Mouse (Mus musculus): ENCODE measurements around the gene Inpp5d. TPM values are rescaled to one million over a fixed set of nuclear protein-coding genes. Genes with fewer than 3 reads are reported as not detected.
"Not testable (repeated sequence)": the region's sequence is repeated elsewhere in the genome, so short reads cannot be mapped to it uniquely, and the experiment has no call there.

The Inpp5d gene
- polyA plus RNA-seq, 1 experiment from 2014 or later, result 2.8 TPM

- H3K4me1 ChIP-seq (replicated peaks; ENCODE audit: control insufficient read depth, insufficient read depth, low read length), result no peaks in the 10 kb centered on the region
- no peak overlapping the region for H3K9ac ChIP-seq (replicated peaks; ENCODE audit: low read depth, low read length)
- H3K9me3 ChIP-seq (ENCODE audit: control insufficient read depth, low read length), result no peaks in the 10 kb centered on the region
- H3K36me3 ChIP-seq (ENCODE audit: control insufficient read depth, insufficient read depth), result no peaks in the 10 kb centered on the region
- WGBS, result 92% methylated on average over 4 of the region's 4 CpGs
- H3K4me3 ChIP-seq (replicated peaks; ENCODE audit: low read length), result no peak overlapping the region
- H3K27ac ChIP-seq (ENCODE audit: low read length), result no peak overlapping the region
- H3K4me2 ChIP-seq (ENCODE audit: low read length), result no peak overlapping the region
- no peak for ATAC-seq
- H3K27me3 ChIP-seq (replicated peaks; ENCODE audit: control insufficient read depth, insufficient read depth, low read length), result no peaks in the 10 kb centered on the region
Observed at GRCm38 (mm10) chr1:87680950-87681349, 60.8 kb downstream of the Inpp5d start.

DNA sequence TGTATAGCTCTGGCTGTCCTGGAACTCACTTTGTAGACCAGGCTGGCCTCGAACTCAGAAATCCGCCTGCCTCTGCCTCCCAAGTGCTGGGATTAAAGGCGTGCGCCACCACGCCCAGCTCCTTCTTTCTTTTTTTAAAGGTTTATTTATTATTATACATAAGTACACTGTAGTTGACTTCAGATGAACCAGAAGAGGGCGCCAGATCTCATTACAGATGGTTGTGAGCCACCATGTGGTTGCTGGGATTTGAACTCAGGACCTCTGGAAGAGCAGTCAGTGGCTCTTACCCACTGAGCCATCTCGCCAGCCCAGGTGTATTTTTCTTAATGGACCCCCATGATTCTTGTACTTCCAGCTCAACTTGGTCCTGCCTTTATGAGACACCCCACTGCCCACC is 62.4 kb downstream of the Inpp5d start:
- not testable (repeated sequence) for ATAC-seq

DNA sequence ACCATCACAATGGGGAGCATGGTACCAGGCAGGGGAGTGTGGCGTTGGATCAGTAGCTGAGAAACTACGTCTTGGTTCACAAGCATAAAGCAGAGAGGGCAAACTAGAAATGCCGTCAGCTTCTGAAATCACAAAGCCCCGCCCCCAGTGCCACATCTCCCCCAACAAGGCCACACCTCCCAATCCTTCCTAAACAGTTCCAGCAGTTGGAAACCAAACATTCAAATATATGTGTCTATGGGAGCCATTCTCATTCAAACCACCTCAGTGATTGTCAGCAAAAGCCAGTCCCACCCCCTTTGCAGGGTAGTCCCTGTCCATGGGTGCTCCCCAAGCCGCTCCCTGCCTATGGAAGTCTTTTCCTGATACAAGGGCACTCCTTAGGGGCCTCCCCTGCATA is 64.0 kb downstream of the Inpp5d start:
- Histone ChIP-seq H3K27ac (ENCODE audit: low read length) (no peak overlapping the region), H3K27me3 (replicated peaks; ENCODE audit: control insufficient read depth, insufficient read depth, low read length) (no peaks in the 10 kb centered on the region), H3K9ac (replicated peaks; ENCODE audit: low read depth, low read length) (no peak overlapping the region), H3K4me3 (replicated peaks; ENCODE audit: low read length) (no peak overlapping the region), H3K4me2 (ENCODE audit: low read length) (no peak overlapping the region), H3K36me3 (ENCODE audit: control insufficient read depth, insufficient read depth) (no peaks in the 10 kb centered on the region), H3K9me3 (ENCODE audit: control insufficient read depth, low read length) (no peaks in the 10 kb centered on the region), H3K4me1 (replicated peaks; ENCODE audit: control insufficient read depth, insufficient read depth, low read length) (no peaks in the 10 kb centered on the region)
- 92% methylated on average over 5 of the region's 5 CpGs for WGBS
- no peak for ATAC-seq

More for the DNA sequence above, 62.4 kb downstream of the Inpp5d start:
- not testable (repeated sequence) for H3K4me2 ChIP-seq (ENCODE audit: low read length); H3K4me1 ChIP-seq (replicated peaks; ENCODE audit: control insufficient read depth, insufficient read depth, low read length); H3K27me3 ChIP-seq (replicated peaks; ENCODE audit: control insufficient read depth, insufficient read depth, low read length); H3K36me3 ChIP-seq (ENCODE audit: control insufficient read depth, insufficient read depth); H3K9me3 ChIP-seq (ENCODE audit: control insufficient read depth, low read length); H3K4me3 ChIP-seq (replicated peaks; ENCODE audit: low read length); H3K9ac ChIP-seq (replicated peaks; ENCODE audit: low read depth, low read length); H3K27ac ChIP-seq (ENCODE audit: low read length)
- WGBS, result 83% methylated on average over 6 of the region's 7 CpGs

DNA sequence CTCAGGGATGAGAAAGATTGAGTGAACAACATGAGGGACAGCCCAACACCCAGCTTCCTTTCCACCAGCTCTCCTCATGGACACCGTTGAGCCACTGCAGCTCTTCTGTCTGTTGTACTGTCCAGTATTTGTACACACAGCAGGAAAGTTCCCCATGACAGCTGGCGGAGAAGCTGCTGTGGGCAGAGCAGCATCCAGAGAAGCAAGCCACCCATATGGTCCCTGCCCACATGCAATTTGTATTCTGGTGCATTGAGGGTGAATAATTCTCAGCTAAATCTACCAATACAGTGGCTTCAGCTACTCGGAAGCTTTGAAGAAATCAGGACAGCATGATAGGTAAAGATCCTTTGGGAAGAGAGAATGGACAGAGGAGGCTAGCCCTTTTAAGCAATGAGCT is 64.7 kb downstream of the Inpp5d start:
- 86% methylated on average over 3 of the region's 3 CpGs for WGBS
- H3K9ac ChIP-seq (replicated peaks; ENCODE audit: low read depth, low read length), result no peak overlapping the region
- no peaks in the 10 kb centered on the region for H3K9me3 ChIP-seq (ENCODE audit: control insufficient read depth, low read length)
- no peaks in the 10 kb centered on the region for H3K36me3 ChIP-seq (ENCODE audit: control insufficient read depth, insufficient read depth)
- H3K27ac ChIP-seq (ENCODE audit: low read length), result no peak overlapping the region
- no peaks in the 10 kb centered on the region for H3K4me1 ChIP-seq (replicated peaks; ENCODE audit: control insufficient read depth, insufficient read depth, low read length)
- H3K4me2 ChIP-seq (ENCODE audit: low read length), result no peak overlapping the region
- ATAC-seq, result no peak
- H3K4me3 ChIP-seq (replicated peaks; ENCODE audit: low read length), result no peak overlapping the region
- H3K27me3 ChIP-seq (replicated peaks; ENCODE audit: control insufficient read depth, insufficient read depth, low read length), result no peaks in the 10 kb centered on the region

- no peaks in the 10 kb centered on the region for H3K4me1 ChIP-seq (replicated peaks; ENCODE audit: control insufficient read depth, insufficient read depth, low read length)
- H3K4me2 ChIP-seq (ENCODE audit: low read length), result no peak overlapping the region
- 72% methylated on average over 4 of the region's 4 CpGs for WGBS
- no peak overlapping the region for H3K4me3 ChIP-seq (replicated peaks; ENCODE audit: low read length)
- no peak for ATAC-seq
- H3K27me3 ChIP-seq (replicated peaks; ENCODE audit: control insufficient read depth, insufficient read depth, low read length), result no peaks in the 10 kb centered on the region
- H3K9me3 ChIP-seq (ENCODE audit: control insufficient read depth, low read length), result no peaks in the 10 kb centered on the region
- H3K9ac ChIP-seq (replicated peaks; ENCODE audit: low read depth, low read length), result no peak overlapping the region
- H3K27ac ChIP-seq (ENCODE audit: low read length), result no peak overlapping the region
- H3K36me3 ChIP-seq (ENCODE audit: control insufficient read depth, insufficient read depth), result no peaks in the 10 kb centered on the region
Observed at GRCm38 (mm10) chr1:87686351-87686750, 66.2 kb downstream of the Inpp5d start.

- Histone ChIP-seq H3K27me3 (replicated peaks; ENCODE audit: control insufficient read depth, insufficient read depth, low read length) (no peaks in the 10 kb centered on the region), H3K27ac (ENCODE audit: low read length) (no peak overlapping the region), H3K36me3 (ENCODE audit: control insufficient read depth, insufficient read depth) (no peaks in the 10 kb centered on the region), H3K9ac (replicated peaks; ENCODE audit: low read depth, low read length) (no peak overlapping the region), H3K9me3 (ENCODE audit: control insufficient read depth, low read length) (no peaks in the 10 kb centered on the region), H3K4me1 (replicated peaks; ENCODE audit: control insufficient read depth, insufficient read depth, low read length) (no peaks in the 10 kb centered on the region), H3K4me3 (replicated peaks; ENCODE audit: low read length) (no peak overlapping the region), H3K4me2 (ENCODE audit: low read length) (no peak overlapping the region)
- ATAC-seq, result no peak
- WGBS, result 46% methylated on average over 1 of the region's 1 CpGs
Observed at GRCm38 (mm10) chr1:87687009-87687408, 66.9 kb downstream of the Inpp5d start.

- 73% methylated on average over 1 of the region's 1 CpGs for WGBS
- H3K36me3 ChIP-seq (ENCODE audit: control insufficient read depth, insufficient read depth), result no peaks in the 10 kb centered on the region
- H3K27ac ChIP-seq (ENCODE audit: low read length), result no peak overlapping the region
- no peak for ATAC-seq
- H3K4me1 ChIP-seq (replicated peaks; ENCODE audit: control insufficient read depth, insufficient read depth, low read length), result no peaks in the 10 kb centered on the region
- no peaks in the 10 kb centered on the region for H3K27me3 ChIP-seq (replicated peaks; ENCODE audit: control insufficient read depth, insufficient read depth, low read length)
- no peak overlapping the region for H3K4me3 ChIP-seq (replicated peaks; ENCODE audit: low read length)
- H3K4me2 ChIP-seq (ENCODE audit: low read length), result no peak overlapping the region
- no peak overlapping the region for H3K9ac ChIP-seq (replicated peaks; ENCODE audit: low read depth, low read length)
- H3K9me3 ChIP-seq (ENCODE audit: control insufficient read depth, low read length), result no peaks in the 10 kb centered on the region
Observed at GRCm38 (mm10) chr1:87689661-87690341, 69.7 kb downstream of the Inpp5d start.

GRCm38 (mm10) chr1:87696358-87696757 is 76.2 kb downstream of the Inpp5d start:
- 66% methylated on average over 5 of the region's 5 CpGs for WGBS
- H3K4me3 ChIP-seq (replicated peaks; ENCODE audit: low read length), result no peak overlapping the region
- no peak overlapping the region for H3K4me2 ChIP-seq (ENCODE audit: low read length)
- H3K4me1 ChIP-seq (replicated peaks; ENCODE audit: control insufficient read depth, insufficient read depth, low read length), result no peaks in the 10 kb centered on the region
- no peaks in the 10 kb centered on the region for H3K9me3 ChIP-seq (ENCODE audit: control insufficient read depth, low read length)
- H3K27me3 ChIP-seq (replicated peaks; ENCODE audit: control insufficient read depth, insufficient read depth, low read length), result no peaks in the 10 kb centered on the region
- ATAC-seq, result no peak
- no peak overlapping the region for H3K9ac ChIP-seq (replicated peaks; ENCODE audit: low read depth, low read length)
- no peak overlapping the region for H3K27ac ChIP-seq (ENCODE audit: low read length)
- H3K36me3 ChIP-seq (ENCODE audit: control insufficient read depth, insufficient read depth), result no peaks in the 10 kb centered on the region

- WGBS, result 73% methylated on average over 6 of the region's 6 CpGs
- no peak for ATAC-seq
- no peaks in the 10 kb centered on the region for H3K9me3 ChIP-seq (ENCODE audit: control insufficient read depth, low read length)
Observed at GRCm38 (mm10) chr1:87698010-87698409, 77.9 kb downstream of the Inpp5d start.

More at GRCm38 (mm10) chr1:87698010-87698409, 77.9 kb downstream of the Inpp5d start:
- no peak overlapping the region for H3K4me3 ChIP-seq (replicated peaks; ENCODE audit: low read length)
- no peak overlapping the region for H3K4me2 ChIP-seq (ENCODE audit: low read length)
- no peak overlapping the region for H3K27ac ChIP-seq (ENCODE audit: low read length)
- H3K4me1 ChIP-seq (replicated peaks; ENCODE audit: control insufficient read depth, insufficient read depth, low read length), result no peaks in the 10 kb centered on the region
- no peaks in the 10 kb centered on the region for H3K27me3 ChIP-seq (replicated peaks; ENCODE audit: control insufficient read depth, insufficient read depth, low read length)
- H3K9ac ChIP-seq (replicated peaks; ENCODE audit: low read depth, low read length), result no peak overlapping the region
- no peaks in the 10 kb centered on the region for H3K36me3 ChIP-seq (ENCODE audit: control insufficient read depth, insufficient read depth)

All from forebrain, embryonic 16.5 days (tissue).